Mouse (Mus musculus): ENCODE data around the gene Plau. TPM values are rescaled to one million over a fixed set of nuclear protein-coding genes. Genes with fewer than 3 reads are reported as not detected.

The Plau gene
- polyA plus RNA-seq, 1 experiment from 2014 or later, result 1.0 TPM

- 0 out of 2 replicates have a peak, but pooled peaks cover 7% of the 10 kb centered on the region for H3K36me3 ChIP-seq (ENCODE audit: insufficient read depth, low read length)
- ATAC-seq (no peak), DNase-seq (ENCODE audit: low spot score) (no peak)
- TF ChIP-seq EP300 (IDR thresholded peaks at IDR 0.05) (no peak), CTCF (IDR thresholded peaks at IDR 0.05) (no peak)
- peak overlapping the region; percentile 99 for H3K4me2 ChIP-seq (replicated peaks; ENCODE audit: low read depth, low read length)
- H3K4me1 ChIP-seq (ENCODE audit: insufficient read depth, low read depth, low read length), result peaks cover 6% of the 10 kb centered on the region; the same call in 1 of the 2 replicates
- no peaks in the 10 kb centered on the region for H3K9me3 ChIP-seq (ENCODE audit: low read length)
- WGBS, result 60% methylated on average over 8 of the region's 8 CpGs
- H3K4me3 ChIP-seq (ENCODE audit: low read depth, low read length), result peak overlapping the region; percentile 80
- H3K9ac ChIP-seq (replicated peaks; ENCODE audit: low read depth), result no peak overlapping the region
- H3K27ac ChIP-seq (ENCODE audit: low read length), result no peak overlapping the region
- H3K27me3 ChIP-seq (replicated peaks; ENCODE audit: insufficient read depth, low read length), result no peaks in the 10 kb centered on the region
Observed at GRCm38 (mm10) chr14:20792243-20792921, 44.1 kb upstream of the Plau start.

GRCm38 (mm10) chr14:20792922-20793757, 43.3 kb upstream of the Plau start:
- peak overlapping the region; percentile 59 for H3K27ac ChIP-seq (ENCODE audit: low read length)
- 1% methylated on average over 24 of the region's 57 CpGs for WGBS
- peak overlapping the region; percentile 80 for H3K4me3 ChIP-seq (ENCODE audit: low read depth, low read length)
- peaks cover 6% of the 10 kb centered on the region; the same call in 1 of the 2 replicates for H3K4me1 ChIP-seq (ENCODE audit: insufficient read depth, low read depth, low read length)
- DNase-seq (ENCODE audit: low spot score) (peak; percentile 44), ATAC-seq (peak; percentile 27)
- peak overlapping the region; percentile 45 for H3K9ac ChIP-seq (replicated peaks; ENCODE audit: low read depth)
- no peaks in the 10 kb centered on the region for H3K9me3 ChIP-seq (ENCODE audit: low read length)
- TF ChIP-seq CTCF (IDR thresholded peaks at IDR 0.05) (no peak), EP300 (IDR thresholded peaks at IDR 0.05) (no peak)
- no peaks in the 10 kb centered on the region for H3K27me3 ChIP-seq (replicated peaks; ENCODE audit: insufficient read depth, low read length)
- 0 out of 2 replicates have a peak, but pooled peaks cover 7% of the 10 kb centered on the region for H3K36me3 ChIP-seq (ENCODE audit: insufficient read depth, low read length)
- H3K4me2 ChIP-seq (replicated peaks; ENCODE audit: low read depth, low read length), result peak overlapping the region; percentile 99

GRCm38 (mm10) chr14:20793758-20794531, 42.5 kb upstream of the Plau start, which contains the start of gene Camk2g:
Camk2g (minus strand) TSS chr14:20794088.
- Histone ChIP-seq H3K36me3 (ENCODE audit: insufficient read depth, low read length) (0 out of 2 replicates have a peak, but pooled peaks cover 7% of the 10 kb centered on the region), H3K27ac (ENCODE audit: low read length) (peak within 1 kb of the TSS; percentile 59), H3K9ac (replicated peaks; ENCODE audit: low read depth) (peak within 1 kb of the TSS; percentile 50), H3K4me3 (ENCODE audit: low read depth, low read length) (peak within 1 kb of the TSS; percentile 80), H3K9me3 (ENCODE audit: low read length) (no peaks in the 10 kb centered on the region), H3K4me1 (ENCODE audit: insufficient read depth, low read depth, low read length) (peaks cover 6% of the 10 kb centered on the region; the same call in 1 of the 2 replicates), H3K27me3 (replicated peaks; ENCODE audit: insufficient read depth, low read length) (no peaks in the 10 kb centered on the region), H3K4me2 (replicated peaks; ENCODE audit: low read depth, low read length) (peak within 1 kb of the TSS; percentile 99)
- ATAC-seq, result peak; percentile 95
- WGBS, result 1% methylated on average over 38 of the region's 76 CpGs
- peak; percentile 96 for DNase-seq (ENCODE audit: low spot score)
- peak; percentile 39 for TF ChIP-seq CTCF (IDR thresholded peaks at IDR 0.05)
- TF ChIP-seq EP300 (IDR thresholded peaks at IDR 0.05), result no peak

GRCm38 (mm10) chr14:20794589-20794988, 41.9 kb upstream of the Plau start:
- no peak overlapping the region for H3K27ac ChIP-seq (ENCODE audit: low read length)

GRCm38 (mm10) chr14:20795423-20796152, 40.9 kb upstream of the Plau start:
- H3K27me3 ChIP-seq (replicated peaks; ENCODE audit: insufficient read depth, low read length), result no peaks in the 10 kb centered on the region
- H3K27ac ChIP-seq (ENCODE audit: low read length), result no peak overlapping the region
- ATAC-seq (no peak), DNase-seq (ENCODE audit: low spot score) (no peak)
- TF ChIP-seq EP300 (IDR thresholded peaks at IDR 0.05), result no peak
- TF ChIP-seq CTCF (IDR thresholded peaks at IDR 0.05), result no peak
- WGBS, result 48% methylated on average over 7 of the region's 9 CpGs
- H3K4me1 ChIP-seq (ENCODE audit: insufficient read depth, low read depth, low read length), result peaks cover 6% of the 10 kb centered on the region; the same call in 1 of the 2 replicates
- H3K36me3 ChIP-seq (ENCODE audit: insufficient read depth, low read length), result no peaks in the 10 kb centered on the region
- H3K9me3 ChIP-seq (ENCODE audit: low read length), result no peaks in the 10 kb centered on the region
- no peak overlapping the region for H3K4me3 ChIP-seq (ENCODE audit: low read depth, low read length)
- H3K9ac ChIP-seq (replicated peaks; ENCODE audit: low read depth), result no peak overlapping the region
- H3K4me2 ChIP-seq (replicated peaks; ENCODE audit: low read depth, low read length), result no peak overlapping the region

More at GRCm38 (mm10) chr14:20794589-20794988, 41.9 kb upstream of the Plau start:
- Histone ChIP-seq H3K27me3 (replicated peaks; ENCODE audit: insufficient read depth, low read length) (no peaks in the 10 kb centered on the region), H3K4me2 (replicated peaks; ENCODE audit: low read depth, low read length) (peak overlapping the region; percentile 99), H3K9ac (replicated peaks; ENCODE audit: low read depth) (0 out of 2 replicates have a peak overlapping the region, but pooled peaks have one; percentile 50), H3K4me3 (ENCODE audit: low read depth, low read length) (peak overlapping the region; percentile 80), H3K36me3 (ENCODE audit: insufficient read depth, low read length) (0 out of 2 replicates have a peak, but pooled peaks cover 6% of the 10 kb centered on the region), H3K4me1 (ENCODE audit: insufficient read depth, low read depth, low read length) (peaks cover 6% of the 10 kb centered on the region; the same call in 1 of the 2 replicates), H3K9me3 (ENCODE audit: low read length) (no peaks in the 10 kb centered on the region)
- TF ChIP-seq EP300 (IDR thresholded peaks at IDR 0.05) (no peak), CTCF (IDR thresholded peaks at IDR 0.05) (no peak)
- 19% methylated on average over 9 of the region's 9 CpGs for WGBS
- ATAC-seq (no peak), DNase-seq (ENCODE audit: low spot score) (no peak)
